Mouse (Mus musculus) spleen, postnatal 10 days (tissue): Measurements from ENCODE around the gene Sppl3.
A peak's percentile ranks its signal among the peaks of the same experiment; 100 is the strongest.

Experiments used
- DNase-seq, 2 experiments: peaks; one replicate each; pipeline ENCODE4 v3.0.0; 2021 to 2022; ENCODE audit warnings: low spot score in 2 of 2

Sppl3 gene

GRCm38 (mm10) chr5:114997327-114997726, 13.6 kb upstream of the Sppl3 start:
- no peak for DNase-seq

- no peak for DNase-seq
Measured at GRCm38 (mm10) chr5:115000503-115000902, 10.4 kb upstream of the Sppl3 start.

- DNase-seq, result no peak
Measured at GRCm38 (mm10) chr5:115001464-115001863, 9.5 kb upstream of the Sppl3 start.

- no peak for DNase-seq
Measured at GRCm38 (mm10) chr5:115002781-115003180, 8.2 kb upstream of the Sppl3 start.

DNA sequence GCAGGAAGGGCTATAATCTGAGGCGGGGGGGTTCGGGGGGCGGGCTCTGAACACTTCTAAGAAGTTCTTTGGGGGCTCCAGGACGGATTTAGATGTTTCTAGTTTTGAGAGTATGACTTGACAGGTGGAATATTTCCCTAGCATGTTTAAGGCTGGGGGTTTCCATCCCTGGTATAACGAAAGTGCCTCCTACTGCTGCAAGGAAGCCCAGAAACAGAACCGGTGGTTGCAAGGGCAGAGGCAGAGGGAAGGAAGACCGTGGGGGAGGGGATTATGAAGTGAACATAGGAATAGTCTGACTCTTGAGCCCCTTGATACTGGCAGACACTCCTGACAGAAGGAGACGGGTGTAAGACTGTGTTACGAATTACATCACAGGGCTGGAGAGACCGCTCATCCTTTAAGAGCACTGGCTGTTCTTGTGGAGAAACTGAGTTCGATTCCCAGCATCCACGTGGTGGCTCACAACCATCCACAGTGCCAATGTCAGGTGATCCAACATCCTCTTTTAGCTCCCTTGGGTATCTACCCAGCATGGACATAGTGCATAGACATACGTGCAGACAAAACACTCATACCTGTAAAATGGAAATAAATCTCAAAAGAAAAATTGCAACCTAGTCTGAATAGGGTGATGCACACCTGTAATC, 7.6 kb upstream of the Sppl3 start:
- DNase-seq, result no peak

GRCm38 (mm10) chr5:115007768-115008167, 3.2 kb upstream of the Sppl3 start:
- no peak for DNase-seq

GRCm38 (mm10) chr5:115008307-115008706, 2.6 kb upstream of the Sppl3 start:
- DNase-seq, result no peak

GRCm38 (mm10) chr5:115009143-115009542, 1.8 kb upstream of the Sppl3 start:
- DNase-seq, result no peak

DNA sequence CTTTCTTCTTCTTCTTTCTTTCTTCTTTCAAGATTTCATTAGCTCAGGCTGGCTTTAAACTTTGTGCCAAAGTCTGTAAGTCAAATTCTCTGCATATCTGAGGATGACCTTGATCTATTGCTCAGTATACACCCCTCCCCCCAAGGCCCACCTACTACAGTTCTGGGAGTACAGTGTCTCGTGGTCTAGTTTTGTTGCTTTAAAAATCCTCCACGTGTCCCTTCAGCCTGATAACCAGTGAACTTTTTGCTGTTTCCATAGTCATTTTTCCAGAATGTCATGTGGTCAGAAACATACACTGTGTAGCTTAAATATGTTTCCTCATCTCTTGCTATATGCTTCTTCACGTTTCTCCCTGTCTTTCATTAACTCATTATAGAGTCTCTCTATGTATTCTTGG, 976 bp upstream of the Sppl3 start:
- no peak for DNase-seq

DNA sequence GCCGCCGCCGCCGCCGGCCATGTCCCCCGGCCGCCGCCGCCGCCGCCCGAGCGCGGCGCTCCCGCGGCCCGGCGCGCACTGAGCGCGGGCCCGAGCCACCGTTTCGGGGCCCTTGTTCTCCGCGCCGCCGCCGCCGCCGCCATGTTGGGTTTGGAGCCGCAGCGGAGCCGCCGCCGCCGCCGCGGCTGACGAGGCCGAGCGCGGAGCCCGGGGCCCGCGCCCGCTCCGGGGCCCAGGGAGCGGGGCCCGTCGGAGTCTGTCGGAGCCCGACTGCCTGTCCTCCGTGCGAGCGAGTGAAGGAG, 231 bp downstream of the Sppl3 start:
- no peak for DNase-seq

GRCm38 (mm10) chr5:115011519-115012261, 753 bp downstream of the Sppl3 start:
- peak; percentile 71 to 77 for DNase-seq

DNA sequence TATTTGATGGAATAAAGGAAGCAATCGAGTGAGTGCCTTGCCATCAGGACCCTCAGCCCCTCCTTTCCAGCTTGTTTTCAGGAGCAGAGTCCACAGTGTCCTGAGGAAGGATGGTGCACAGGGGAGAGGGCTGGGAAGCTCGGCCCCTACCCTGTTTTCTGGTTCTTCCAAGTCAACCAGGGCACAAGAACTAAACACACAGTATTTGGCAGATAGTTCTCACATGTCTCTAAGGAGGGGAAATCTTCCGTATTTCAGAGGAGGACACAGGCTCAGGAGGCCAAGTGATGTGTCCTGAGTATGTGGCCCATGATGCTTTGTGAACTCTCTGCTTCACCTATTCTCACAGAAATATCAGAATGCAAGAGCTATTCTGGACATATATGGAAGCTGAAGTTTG, 2.5 kb downstream of the Sppl3 start:
- DNase-seq, result no peak

GRCm38 (mm10) chr5:115014570-115014969, 3.6 kb downstream of the Sppl3 start:
- DNase-seq, result no peak

DNA sequence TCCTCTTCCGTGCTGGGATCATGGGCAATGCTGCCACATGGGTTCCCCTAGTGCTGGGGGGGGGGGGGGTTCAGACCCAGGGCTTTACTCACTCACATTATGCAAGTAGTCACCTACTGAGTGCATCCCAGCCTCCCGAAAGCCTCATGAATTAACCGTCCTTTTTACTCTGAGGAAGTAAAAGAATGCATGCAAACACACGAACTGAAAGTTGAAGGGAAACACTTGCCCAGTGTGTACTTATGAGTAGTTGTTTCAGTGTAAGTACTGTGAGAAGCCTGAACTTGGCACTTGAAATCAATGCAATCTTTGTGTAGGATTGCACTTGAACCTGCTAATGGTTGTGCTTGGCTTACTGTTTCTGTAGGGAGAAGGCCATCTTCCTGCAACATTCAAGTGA, 4.2 kb downstream of the Sppl3 start:
- no peak for DNase-seq

DNA sequence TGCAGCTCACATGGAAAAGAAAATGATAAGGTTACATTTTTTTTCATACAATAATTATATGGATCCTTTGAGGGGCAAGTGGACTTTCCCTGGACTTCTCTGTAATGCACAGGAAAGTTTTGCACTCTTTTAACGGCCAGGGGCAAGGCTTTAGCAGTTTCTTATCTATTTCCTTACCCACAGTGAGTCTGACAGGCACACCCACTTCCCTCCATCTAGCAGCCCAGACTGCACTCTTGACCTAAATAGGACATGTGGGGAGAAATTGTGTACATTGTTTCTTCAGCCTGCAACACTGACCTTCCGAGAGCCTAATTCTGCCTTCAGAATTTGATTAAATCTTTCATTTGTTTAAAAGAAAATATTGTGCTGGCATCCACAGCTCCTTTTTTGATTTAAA, 7.3 kb downstream of the Sppl3 start:
- peak in 1 of 2 experiments; percentile 35 for DNase-seq

GRCm38 (mm10) chr5:115018813-115019212, 7.9 kb downstream of the Sppl3 start:
- DNase-seq, result peak in 1 of 2 experiments; percentile 43

- no peak for DNase-seq
Measured at GRCm38 (mm10) chr5:115022021-115022420, 11.1 kb downstream of the Sppl3 start.

DNA sequence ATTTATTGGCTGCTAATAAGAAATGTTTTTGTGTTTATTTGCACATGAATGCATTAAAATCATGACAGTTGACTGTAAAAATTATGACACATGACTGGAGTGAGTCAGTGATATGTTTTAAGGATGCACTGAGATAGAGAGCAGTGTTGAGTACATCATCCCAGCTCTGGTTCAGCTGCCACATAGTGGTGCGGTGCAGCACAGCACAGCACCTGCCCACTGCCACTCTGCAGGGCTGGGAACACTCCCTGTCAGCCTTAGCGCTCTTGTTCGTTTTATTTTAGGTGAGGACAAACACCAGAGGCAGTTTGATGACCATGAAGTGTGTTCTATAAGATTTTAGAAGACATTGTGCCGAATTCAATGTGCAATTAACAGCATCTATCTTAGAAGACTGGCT, 15.2 kb downstream of the Sppl3 start:
- DNase-seq, result no peak

DNA sequence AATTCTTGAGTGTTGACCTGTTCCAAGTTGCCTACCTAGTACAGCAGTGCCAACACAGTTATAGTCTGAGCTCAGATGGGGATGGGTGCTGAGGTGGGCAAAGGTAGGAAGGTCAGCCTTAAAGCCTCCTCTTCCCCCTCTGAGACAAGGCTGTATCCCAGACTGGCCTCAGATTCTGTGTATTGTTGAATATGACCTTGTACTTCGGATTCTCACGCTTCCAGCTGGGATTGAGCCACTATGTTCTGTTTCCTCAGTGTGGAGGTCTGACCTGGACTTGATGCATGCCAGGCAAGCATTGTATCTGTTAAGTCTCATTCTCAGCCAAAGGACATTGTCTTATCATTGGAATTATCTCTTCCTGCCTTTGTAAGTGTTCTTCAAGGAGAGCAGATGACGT, 16.2 kb downstream of the Sppl3 start:
- DNase-seq, result no peak

GRCm38 (mm10) chr5:115028920-115029319, 18.0 kb downstream of the Sppl3 start:
- DNase-seq, result no peak

- DNase-seq, result no peak
Measured at GRCm38 (mm10) chr5:115029509-115029908, 18.6 kb downstream of the Sppl3 start.

DNA sequence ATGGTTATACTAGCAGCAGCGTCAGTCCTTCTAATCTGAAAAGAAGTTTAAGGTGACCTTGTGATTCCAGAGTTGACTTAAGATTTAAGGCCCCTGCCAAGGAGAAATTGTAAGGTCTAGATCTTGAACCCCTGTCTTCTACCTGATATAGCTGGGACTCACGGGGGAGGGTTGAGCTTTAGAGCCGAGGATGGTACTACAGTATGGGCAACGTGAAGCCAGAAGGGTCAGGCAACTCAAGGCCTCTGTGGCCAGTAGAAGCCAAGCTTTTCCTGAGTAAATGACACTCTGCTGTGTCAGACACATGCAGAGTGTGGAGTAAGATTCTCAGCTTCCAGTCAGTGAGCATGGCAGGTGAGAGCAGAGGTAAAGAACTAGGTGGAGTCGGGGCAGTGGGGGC, 20.6 kb downstream of the Sppl3 start:
- DNase-seq, result no peak

DNA sequence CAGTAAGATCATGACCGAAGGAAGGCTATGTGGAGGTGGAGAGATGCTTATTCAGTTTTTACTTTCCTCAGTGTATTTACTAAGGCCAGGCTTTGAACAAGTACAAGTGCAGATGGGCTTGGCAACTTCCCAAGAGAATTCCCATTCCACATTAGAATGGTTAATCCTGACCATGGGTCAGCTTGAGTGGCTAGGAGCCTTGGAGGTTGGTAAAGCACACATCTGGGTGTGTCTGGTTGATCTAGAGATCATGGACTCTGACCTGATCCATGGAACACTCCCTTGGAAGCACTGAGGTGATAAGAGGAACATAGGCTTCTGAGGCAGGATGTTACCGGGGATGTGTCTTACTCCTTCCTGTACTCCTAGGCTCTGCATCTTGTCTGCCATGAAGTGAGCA, 21.7 kb downstream of the Sppl3 start:
- no peak for DNase-seq

- DNase-seq, result no peak
Measured at GRCm38 (mm10) chr5:115035217-115035616, 24.3 kb downstream of the Sppl3 start.
